Mouse (Mus musculus) central nervous system, embryonic 11.5 days (tissue): Measurements from ENCODE around the gene Ccsap. TPM values are rescaled to one million over a fixed set of nuclear protein-coding genes. Genes with fewer than 3 reads are reported as not detected.

Source experiments
- polyA plus RNA-seq: library from polyadenylated mRNA; depleted of rRNA; stranded (reverse); fragments of >200 nt; gene quantifications from 2 replicates; pipeline ENCODE4 v1.2.3, GENCODE M21; 2012; rRNA removed

Ccsap gene
- polyA plus RNA-seq: 7.1 and 8.7 TPM in 2 replicates

GRCm38 (mm10) chr8:123859648-123860259, at the start of gene Ccsap:
TSS of gene Ccsap (minus strand) at chr8:123860209.

GRCm38 (mm10) chr8:123894502-123895097, 34.6 kb upstream of the Ccsap start, which contains the start of gene Acta1:
TSS of gene Acta1 (minus strand) at chr8:123894751.

GRCm38 (mm10) chr8:123805718-123806373, 54.2 kb downstream of the Ccsap start, which contains the start of gene Rab4a:
TSS of gene Rab4a (plus strand) at chr8:123805985.

Other genes starting within 250 kb of the Ccsap start
- 15.3 and 20.7 TPM in 2 replicates for gene Rhou, start 206.3 kb downstream of the Ccsap start, polyA plus RNA-seq
- 29.8 and 33.6 TPM in 2 replicates for gene Rab4a, start 54.2 kb downstream of the Ccsap start, polyA plus RNA-seq
- 2.3 and 57.2 TPM in 2 replicates for gene Acta1, start 34.5 kb upstream of the Ccsap start, polyA plus RNA-seq
- 34.3 and 35.1 TPM in 2 replicates for gene Nup133, start 89.1 kb upstream of the Ccsap start, polyA plus RNA-seq
- 20.9 and 23.5 TPM in 2 replicates for gene Abcb10, start 122.9 kb upstream of the Ccsap start, polyA plus RNA-seq
- gene Taf5l, start 161.2 kb upstream of the Ccsap start, polyA plus RNA-seq: 24.3 and 32.2 TPM in 2 replicates
- 8.2 and 11.3 TPM in 2 replicates for gene Urb2, start 161.3 kb upstream of the Ccsap start, polyA plus RNA-seq